Mouse (Mus musculus) thymus, adult 2 months (tissue): ENCODE measurements around the gene Sntg2.

ENCODE experiments used
- CTCF ChIP-seq: fragments of 200-500 bp; IDR thresholded peaks from 2 replicates; pipeline ENCODE4 v1.5.1; 2012; ENCODE audit warnings: mild to moderate bottlenecking, control low read depth, low read length, moderate library complexity, borderline replicate concordance; ENCODE audit not compliant: control insufficient read depth, poor library complexity, insufficient read depth; ENCODE audit errors: extremely low read depth
- POLR2A ChIP-seq: fragments of 200-500 bp; IDR thresholded peaks from 2 replicates; pipeline ENCODE4 v1.6.1; 2012; ENCODE audit warnings: mild to moderate bottlenecking, low read length, control low read depth, moderate library complexity; ENCODE audit not compliant: control insufficient read depth, poor library complexity, insufficient read depth; ENCODE audit errors: extremely low read depth

GRCm38 (mm10) chr12:30216762-30217441, 156.3 kb downstream of the Sntg2 start:
- no peak for TF ChIP-seq POLR2A
- no peak for TF ChIP-seq CTCF
